Mouse (Mus musculus) lung, embryonic 14.5 days (tissue): ENCODE data around the gene Siae. TPM values are rescaled to one million over a fixed set of nuclear protein-coding genes. Genes with fewer than 3 reads are reported as not detected.

Experiments used
- ATAC-seq: fragments of 200-750 bp; cut with Nextera tagmentation; 2 replicates; pipeline ENCODE4 v1.8.0; 2017; ENCODE audit warnings: mild to moderate bottlenecking, moderate TSS enrichment, moderate library complexity; ENCODE audit not compliant: insufficient read depth
- DNase-seq: peaks from one replicate; pipeline ENCODE4 v3.0.0-alpha.2; 2015
- H3K27ac ChIP-seq: fragments of 300-500 bp; sonication (generic); 2 replicates; pipeline ENCODE4 v1.5.1; 2014; ENCODE audit warnings: low read depth, mild to moderate bottlenecking, moderate library complexity
- H3K27me3 ChIP-seq: fragments of 300-500 bp; sonication (generic); 2 replicates; pipeline ENCODE4 v1.6.1; 2014; ENCODE audit warnings: low read length, control low read depth; ENCODE audit not compliant: insufficient read depth
- H3K36me3 ChIP-seq: fragments of 300-500 bp; sonication (generic); 2 replicates; pipeline ENCODE4 v1.6.1; 2014; ENCODE audit warnings: control low read depth; ENCODE audit not compliant: insufficient read depth
- H3K4me1 ChIP-seq: fragments of 300-500 bp; sonication (generic); 2 replicates; pipeline ENCODE4 v1.6.1; 2014; ENCODE audit warnings: antibody characterized with exemption, control low read depth; ENCODE audit not compliant: insufficient read depth
- H3K4me2 ChIP-seq: fragments of 300-500 bp; sonication (generic); 2 replicates; pipeline ENCODE4 v1.6.1; 2014; ENCODE audit warnings: mild to moderate bottlenecking
- H3K4me3 ChIP-seq: fragments of 300-500 bp; sonication (generic); 2 replicates; pipeline ENCODE4 v1.5.1; 2014; ENCODE audit warnings: low read depth, low read length
- H3K9ac ChIP-seq: fragments of 300-500 bp; sonication (generic); 2 replicates; pipeline ENCODE4 v1.6.1; 2014
- H3K9me3 ChIP-seq: fragments of 300-500 bp; sonication (generic); 2 replicates; pipeline ENCODE4 v1.6.1; 2016; ENCODE audit warnings: low read depth, low read length, control low read depth
- CTCF ChIP-seq: IDR thresholded peaks from 2 replicates; pipeline ENCODE4 v1.5.1; 2016; ENCODE audit warnings: antibody characterized with exemption, low read depth
- WGBS: fragments of 180-500 bp; shearing (Covaris S2); extraction: QIAGEN DNeasy Blood & Tissue Kit; methylation state at CpG from one replicate; pipeline ENCODE4 v1.1.7; 2014; 5-methylcytosine and 5-hydroxymethylcytosine counted together
- polyA plus RNA-seq: library from polyadenylated mRNA; unstranded; fragments of >200 nt; fragmentation: Nextera tagmentation; extraction: Ambion mirVana; gene quantifications from 2 replicates; pipeline ENCODE4 v1.2.1, GENCODE M21; 2014

Gene Siae
- 11.4 and 12.2 TPM in 2 replicates for polyA plus RNA-seq

DNA sequence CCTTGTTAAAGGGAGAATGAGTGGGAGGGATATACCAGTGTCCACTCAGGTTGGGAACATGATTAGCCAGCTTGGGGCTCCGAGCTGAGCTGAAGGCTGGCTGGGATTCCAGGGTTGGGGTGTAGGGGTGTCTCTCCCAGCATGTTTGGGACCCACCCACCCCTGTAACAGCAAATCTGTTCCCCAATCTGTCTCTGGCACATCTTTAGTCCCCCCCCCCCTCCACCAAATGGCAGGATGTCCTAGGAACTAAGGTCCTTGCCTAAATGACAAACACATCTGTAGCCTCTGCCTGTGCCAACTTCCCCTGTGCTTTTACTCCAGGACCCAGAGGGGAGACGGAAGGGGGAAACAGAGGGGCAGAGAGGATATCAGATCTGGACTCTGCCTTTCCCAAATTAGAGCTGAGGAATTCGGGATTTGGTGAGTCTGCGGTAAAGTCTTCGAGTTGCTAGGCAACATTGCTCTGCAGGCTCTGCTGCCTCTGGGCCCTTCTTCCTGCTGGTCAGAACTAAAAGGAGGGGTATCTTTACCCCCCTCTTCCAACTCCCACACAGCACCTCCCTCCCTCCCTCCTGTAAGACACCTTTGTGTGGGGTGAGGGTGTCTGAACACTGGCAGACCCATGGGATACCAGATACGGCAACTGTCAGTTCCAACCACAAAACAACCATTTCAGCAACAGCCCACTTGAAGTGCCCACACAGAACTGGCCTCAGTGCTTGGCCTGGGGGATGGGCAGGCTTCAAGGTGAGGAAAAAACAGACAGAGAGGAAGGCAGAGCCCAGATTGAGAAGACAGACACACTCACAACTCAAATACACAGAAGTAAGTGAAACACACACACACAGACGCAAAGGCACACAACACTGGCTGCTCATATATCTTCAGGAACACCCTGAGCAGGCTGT, at the start of gene Siae:
Gene Siae, plus strand, starts transcription at position 861 of the 911 bp plus-strand sequence.
- TF ChIP-seq CTCF: no peak
- Histone ChIP-seq H3K27ac (no peak within 1 kb of the TSS), H3K9ac (no peak within 1 kb of the TSS), H3K9me3 (no peaks in the 10 kb centered on the region), H3K4me3 (no peak within 1 kb of the TSS), H3K4me2 (no peak within 1 kb of the TSS), H3K36me3 (no peaks in the 10 kb centered on the region), H3K4me1 (peaks cover 5% of the 10 kb centered on the region; the same call in 1 of the 2 replicates), H3K27me3 (peaks cover 19% of the 10 kb centered on the region)
- no peak for DNase-seq
- WGBS: 23% methylated on average over 7 of the region's 7 CpGs
- ATAC-seq: no peak

- no peaks in the 10 kb centered on the region for H3K4me1 ChIP-seq
- ATAC-seq (no peak), DNase-seq (no peak)
- TF ChIP-seq CTCF: no peak
- no peak overlapping the region for H3K4me3 ChIP-seq
- no peak overlapping the region for H3K27ac ChIP-seq
- no peaks in the 10 kb centered on the region for H3K36me3 ChIP-seq
- H3K9me3 ChIP-seq: no peaks in the 10 kb centered on the region
- no peaks in the 10 kb centered on the region for H3K27me3 ChIP-seq
- no peak overlapping the region for H3K9ac ChIP-seq
- no peak overlapping the region for H3K4me2 ChIP-seq
- WGBS: 38% methylated on average over 1 of the region's 1 CpGs
These were observed 49.5 kb upstream of the Siae start for GRCm38 (mm10) chr9:37506023-37506422.

GRCm38 (mm10) chr9:37512097-37512496, 43.4 kb upstream of the Siae start:
- DNase-seq (no peak), ATAC-seq (no peak)
- H3K27me3 ChIP-seq: no peaks in the 10 kb centered on the region
- H3K4me2 ChIP-seq: no peak overlapping the region
- no peaks in the 10 kb centered on the region for H3K4me1 ChIP-seq
- H3K9me3 ChIP-seq: no peaks in the 10 kb centered on the region
- no peaks in the 10 kb centered on the region for H3K36me3 ChIP-seq
- no peak overlapping the region for H3K27ac ChIP-seq
- peak; percentile 21; the same call in 1 of the 2 replicates for TF ChIP-seq CTCF
- H3K4me3 ChIP-seq: no peak overlapping the region
- H3K9ac ChIP-seq: no peak overlapping the region
- 94% methylated on average over 2 of the region's 2 CpGs for WGBS

DNA sequence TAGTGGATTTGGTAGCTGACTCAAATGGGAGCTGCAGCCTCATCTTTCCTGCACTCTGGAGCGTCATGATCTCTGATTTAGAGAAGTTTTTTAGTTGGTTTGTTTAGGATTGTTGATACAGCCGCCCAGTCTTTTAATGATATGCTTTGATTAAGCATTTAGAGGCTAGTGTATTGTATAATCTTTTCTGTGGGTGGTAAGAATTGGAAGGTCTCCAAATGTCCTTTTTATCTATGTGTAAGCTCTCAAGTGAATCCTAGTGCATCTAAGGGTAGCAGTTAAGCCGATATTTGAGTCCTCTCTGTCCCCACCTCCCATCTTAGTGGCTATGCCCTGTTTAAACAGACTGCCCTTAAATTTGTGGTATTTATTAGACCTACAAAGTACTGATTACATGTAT, 41.0 kb upstream of the Siae start:
- DNase-seq (peak; percentile 17), ATAC-seq (no peak)
- H3K36me3 ChIP-seq: peaks cover 9% of the 10 kb centered on the region
- no peak for TF ChIP-seq CTCF
- 52% methylated on average over 3 of the region's 3 CpGs for WGBS
- H3K4me1 ChIP-seq: no peaks in the 10 kb centered on the region
- no peak overlapping the region for H3K4me3 ChIP-seq
- no peak overlapping the region for H3K9ac ChIP-seq
- H3K27me3 ChIP-seq: no peaks in the 10 kb centered on the region
- H3K4me2 ChIP-seq: no peak overlapping the region
- H3K27ac ChIP-seq: no peak overlapping the region
- H3K9me3 ChIP-seq: no peaks in the 10 kb centered on the region

- DNase-seq (no peak), ATAC-seq (no peak)
- no peak overlapping the region for H3K4me2 ChIP-seq
- no peak overlapping the region for H3K4me3 ChIP-seq
- H3K36me3 ChIP-seq: peaks cover 27% of the 10 kb centered on the region
- no peak for TF ChIP-seq CTCF
- H3K9me3 ChIP-seq: no peaks in the 10 kb centered on the region
- H3K9ac ChIP-seq: no peak overlapping the region
- WGBS: 68% methylated on average over 1 of the region's 1 CpGs
- H3K4me1 ChIP-seq: no peaks in the 10 kb centered on the region
- no peaks in the 10 kb centered on the region for H3K27me3 ChIP-seq
- no peak overlapping the region for H3K27ac ChIP-seq
These were observed 38.0 kb upstream of the Siae start for GRCm38 (mm10) chr9:37517467-37517866.

GRCm38 (mm10) chr9:37518991-37519390, 36.5 kb upstream of the Siae start:
- Histone ChIP-seq H3K9me3 (no peaks in the 10 kb centered on the region), H3K27ac (no peak overlapping the region), H3K4me2 (no peak overlapping the region), H3K4me1 (no peaks in the 10 kb centered on the region), H3K36me3 (peaks cover 37% of the 10 kb centered on the region), H3K27me3 (no peaks in the 10 kb centered on the region), H3K9ac (no peak overlapping the region), H3K4me3 (no peak overlapping the region)
- DNase-seq (no peak), ATAC-seq (no peak)
- WGBS: 89% methylated on average over 8 of the region's 8 CpGs
- no peak for TF ChIP-seq CTCF

- WGBS: 87% methylated on average over 2 of the region's 2 CpGs
- no peak for DNase-seq
- peaks cover 37% of the 10 kb centered on the region for H3K36me3 ChIP-seq
These were observed 35.5 kb upstream of the Siae start for GRCm38 (mm10) chr9:37519995-37520394.

More at GRCm38 (mm10) chr9:37519995-37520394, 35.5 kb upstream of the Siae start:
- Histone ChIP-seq H3K4me3 (no peak overlapping the region), H3K9ac (no peak overlapping the region), H3K9me3 (no peaks in the 10 kb centered on the region), H3K27ac (no peak overlapping the region), H3K4me1 (no peaks in the 10 kb centered on the region), H3K27me3 (no peaks in the 10 kb centered on the region), H3K4me2 (no peak overlapping the region)
- ATAC-seq: no peak
- TF ChIP-seq CTCF: no peak
